Mouse (Mus musculus) olfactory bulb, adult 2 months (tissue): ENCODE data around the gene Vstm2a. TPM values are rescaled to one million over a fixed set of nuclear protein-coding genes. Genes with fewer than 3 reads are reported as not detected.

Experiments
- H3K27ac ChIP-seq: fragments of 200-500 bp; 2 replicates; pipeline ENCODE4 v1.5.1; 2012; ENCODE audit warnings: low read depth, low read length; ENCODE audit not compliant: insufficient read depth
- H3K4me1 ChIP-seq: fragments of 200-500 bp; 2 replicates; pipeline ENCODE4 v1.6.1; 2012; ENCODE audit warnings: low read length; ENCODE audit not compliant: control insufficient read depth, insufficient read depth
- H3K4me3 ChIP-seq: fragments of 200-500 bp; 2 replicates; pipeline ENCODE4 v1.5.1; 2012; ENCODE audit warnings: mild to moderate bottlenecking, low read depth, low read length, moderate library complexity; ENCODE audit not compliant: insufficient read depth
- CTCF ChIP-seq: fragments of 200-500 bp; IDR thresholded peaks from 2 replicates; pipeline ENCODE4 v1.5.1; 2012; ENCODE audit warnings: low read depth, mild to moderate bottlenecking, low read length, moderate library complexity; ENCODE audit not compliant: insufficient read depth
- POLR2A ChIP-seq: fragments of 200-500 bp; IDR thresholded peaks from 2 replicates; pipeline ENCODE4 v1.6.1; 2012; ENCODE audit warnings: mild to moderate bottlenecking, low read depth, low read length, moderate library complexity; ENCODE audit not compliant: insufficient read depth
- WGBS: fragments of 180-500 bp; shearing (Covaris S2); methylation state at CpG from one replicate; pipeline ENCODE4 v1.1.7; 2018; 5-methylcytosine and 5-hydroxymethylcytosine counted together
- polyA plus RNA-seq: library from polyadenylated mRNA; stranded (reverse); fragments of >200 nt; gene quantifications from 2 replicates; pipeline ENCODE4 v1.2.4, GENCODE M21; 2012; ENCODE audit warnings: low replicate concordance; ENCODE audit not compliant: missing spikeins, insufficient read depth, insufficient read length

The Vstm2a gene
- polyA plus RNA-seq, 1 experiment, result not detected

GRCm38 (mm10) chr11:16411736-16412135, 154.2 kb downstream of the Vstm2a start:
- 57% methylated on average over 1 of the region's 1 CpGs for WGBS
- Histone ChIP-seq H3K4me3 (no peak overlapping the region), H3K4me1 (no peaks in the 10 kb centered on the region), H3K27ac (no peak overlapping the region)
- TF ChIP-seq CTCF (no peak), POLR2A (no peak)

- TF ChIP-seq POLR2A, result no peak
- no peak for TF ChIP-seq CTCF
- no peak overlapping the region for H3K27ac ChIP-seq
- no peak overlapping the region for H3K4me3 ChIP-seq
- H3K4me1 ChIP-seq, result no peaks in the 10 kb centered on the region
- 17% methylated on average over 4 of the region's 4 CpGs for WGBS
Observed at GRCm38 (mm10) chr11:16412609-16413008, 155.1 kb downstream of the Vstm2a start.

GRCm38 (mm10) chr11:16413077-16413644, 155.6 kb downstream of the Vstm2a start:
- TF ChIP-seq CTCF (no peak), POLR2A (no peak)
- Histone ChIP-seq H3K27ac (no peak overlapping the region), H3K4me1 (no peaks in the 10 kb centered on the region), H3K4me3 (no peak overlapping the region)
- 56% methylated on average over 1 of the region's 1 CpGs for WGBS

- H3K4me1 ChIP-seq, result no peaks in the 10 kb centered on the region
- no peak overlapping the region for H3K4me3 ChIP-seq
- 89% methylated on average over 7 of the region's 7 CpGs for WGBS
- TF ChIP-seq CTCF, result no peak
- TF ChIP-seq POLR2A, result no peak
- no peak overlapping the region for H3K27ac ChIP-seq
Observed at GRCm38 (mm10) chr11:16439548-16440251, 182.2 kb downstream of the Vstm2a start.
